Mouse (Mus musculus): ENCODE results near the gene Slc35f1. TPM values are rescaled to one million over a fixed set of nuclear protein-coding genes. Genes with fewer than 3 reads are reported as not detected.
A peak's percentile ranks its signal among the peaks of the same experiment; 100 is the strongest.

Gene Slc35f1
- total RNA-seq, 1 experiment from 2014 or later = 1.3 TPM

DNA sequence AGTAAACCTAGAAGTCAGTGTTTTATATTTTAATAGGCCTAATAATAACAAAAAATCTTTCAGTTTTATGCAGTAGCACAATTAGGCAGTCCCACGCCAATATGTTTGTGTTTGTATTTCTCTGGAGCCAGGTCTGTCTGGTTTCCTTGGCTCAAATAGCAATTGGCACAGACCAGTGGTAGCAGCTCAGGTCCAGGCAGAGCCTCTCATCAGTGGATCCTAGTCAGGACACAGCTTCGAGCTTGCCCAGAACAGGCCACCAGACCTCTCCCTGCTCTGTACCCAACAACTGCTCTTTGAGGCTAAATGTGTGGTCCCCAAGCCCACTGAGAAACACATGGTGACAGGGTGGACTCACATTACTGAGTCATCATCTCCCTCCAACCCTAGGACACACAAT lies 412.1 kb downstream of the Slc35f1 start:
- no peak for DNase-seq

DNA sequence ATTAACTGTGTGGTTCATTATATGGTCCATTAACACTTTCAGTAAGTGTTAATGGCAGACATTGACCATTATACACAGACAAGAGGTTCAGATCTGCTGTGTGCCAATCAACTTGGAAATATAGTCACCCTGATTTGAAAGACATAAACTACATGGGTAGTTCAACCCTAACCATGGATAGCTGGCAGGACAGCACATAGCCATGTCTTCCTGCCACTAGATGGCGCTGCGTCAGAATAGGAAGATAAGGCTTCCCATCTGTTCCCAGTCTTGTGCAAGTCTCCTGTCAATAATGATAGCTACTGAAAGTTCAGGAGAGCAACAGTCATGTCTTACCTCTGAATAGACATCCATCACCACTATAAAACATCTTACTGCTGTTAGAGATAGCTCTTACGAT lies 424.7 kb downstream of the Slc35f1 start:
- DNase-seq = peak; percentile 84

DNA sequence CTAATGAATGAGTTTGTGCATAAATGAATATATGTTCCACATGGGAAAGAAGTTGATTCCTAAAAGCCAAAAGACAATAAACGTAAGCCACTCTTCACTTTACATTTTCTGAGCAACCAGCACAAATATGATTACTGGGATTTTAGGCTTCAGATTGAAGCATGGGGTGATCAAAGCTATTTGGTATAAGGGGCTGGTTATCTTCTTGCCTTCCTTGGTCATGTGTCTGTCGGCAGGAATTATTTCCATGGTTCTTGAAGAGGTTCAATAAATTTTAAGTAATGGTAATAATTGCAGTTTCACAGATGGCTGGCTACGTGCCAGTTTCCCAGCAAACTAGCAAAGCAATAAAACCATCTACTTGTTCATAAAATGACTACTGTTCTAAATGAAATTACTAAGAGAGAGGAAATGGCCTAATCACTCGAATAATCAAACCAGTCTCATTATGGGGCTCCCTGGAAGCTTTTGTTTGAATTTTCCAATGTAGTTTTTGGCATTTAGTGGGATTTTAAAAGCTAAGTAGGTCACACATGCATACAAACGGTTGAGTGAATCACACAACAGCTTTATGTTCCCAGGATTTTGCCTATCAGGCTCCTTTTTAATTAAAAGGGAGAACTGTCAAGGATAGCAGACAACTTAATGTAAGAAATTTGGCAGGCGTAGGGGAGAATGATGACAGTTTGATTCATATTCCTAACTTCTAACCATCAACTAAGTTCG lies 425.5 kb downstream of the Slc35f1 start:
- no peak for DNase-seq

DNA sequence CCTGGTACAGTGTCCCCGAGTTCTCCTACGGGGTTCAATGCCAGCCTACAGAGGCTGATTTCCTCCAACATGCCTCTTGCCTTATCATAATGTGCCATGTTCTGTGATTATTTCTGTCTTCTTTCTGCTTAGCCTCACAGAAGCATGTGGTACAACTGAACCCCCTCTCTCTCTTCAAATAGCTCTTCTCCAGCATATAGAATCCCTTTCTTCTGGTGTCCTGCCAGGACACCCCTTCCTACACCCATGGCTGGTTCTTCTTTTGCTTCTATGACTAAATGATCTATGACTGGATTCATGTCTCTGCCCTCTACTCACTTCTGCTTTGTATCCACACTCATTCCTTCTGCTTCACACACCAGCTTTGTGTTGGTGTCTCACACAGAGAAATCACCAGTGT lies 430.3 kb downstream of the Slc35f1 start:
- DNase-seq = no peak

DNA sequence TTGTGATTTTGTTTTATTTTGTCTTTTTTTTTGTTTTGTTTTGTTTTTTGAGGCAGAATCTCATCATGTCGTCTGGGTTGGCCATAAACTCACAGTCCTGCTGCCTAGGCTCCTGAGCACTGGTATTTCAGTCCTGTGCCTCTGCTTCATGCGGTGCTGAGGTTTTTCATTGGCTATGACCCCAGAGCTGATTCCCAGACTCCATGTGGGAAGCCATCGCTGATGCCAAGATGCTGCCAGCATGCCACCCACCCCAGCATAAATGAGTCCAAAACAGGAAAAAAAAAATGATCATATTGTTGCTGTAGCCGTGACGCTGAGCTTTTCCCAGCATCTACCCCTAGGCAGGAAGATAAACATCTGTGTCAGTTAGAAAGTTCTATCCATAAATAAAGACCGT lies 434.0 kb downstream of the Slc35f1 start:
- DNase-seq = no peak

DNA sequence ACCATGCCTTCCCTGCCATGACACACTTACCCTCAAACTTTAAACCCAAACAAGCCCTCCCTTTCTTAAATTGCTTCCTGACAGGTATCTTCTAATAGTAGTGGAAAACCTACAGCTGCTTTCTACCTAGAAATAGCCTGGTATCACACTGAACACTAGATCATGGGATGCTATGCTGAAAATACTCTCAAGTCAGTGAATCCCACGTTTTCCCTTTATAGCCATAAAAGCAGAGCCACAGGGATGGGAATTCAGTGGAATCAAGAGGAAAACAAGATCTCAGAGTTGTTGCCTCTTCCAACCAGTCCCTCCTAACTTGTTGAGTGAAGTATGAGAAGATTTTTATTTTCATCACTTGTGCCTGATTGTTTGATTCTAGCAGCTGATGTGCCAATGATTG lies 442.4 kb downstream of the Slc35f1 start:
- no peak for DNase-seq

GRCm38 (mm10) chr10:53150321-53150720 lies 460.0 kb downstream of the Slc35f1 start:
- no peak for DNase-seq

- DNase-seq = no peak
Observed at GRCm38 (mm10) chr10:53150916-53151315, 460.6 kb downstream of the Slc35f1 start.

DNA sequence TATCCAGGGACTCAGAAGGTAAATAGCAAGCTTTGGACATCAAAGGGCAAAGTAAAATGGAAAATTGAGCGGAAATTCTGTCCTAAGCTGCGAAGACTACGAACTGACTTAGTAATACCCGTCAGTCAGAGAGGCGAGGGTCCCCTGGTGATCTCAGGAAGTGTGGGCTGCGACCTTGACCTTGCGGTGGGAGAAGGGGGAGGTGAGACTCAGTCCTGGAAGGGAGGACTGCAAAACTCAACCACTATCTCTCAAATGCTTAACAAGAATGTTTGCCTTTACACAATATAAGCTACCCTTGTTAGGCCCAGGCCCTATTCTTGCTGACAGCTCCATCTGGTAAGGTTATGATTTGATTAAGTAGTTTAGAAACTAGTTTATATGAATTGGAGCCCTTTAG lies 466.0 kb downstream of the Slc35f1 start:
- DNase-seq = no peak

- no peak for DNase-seq
Observed at GRCm38 (mm10) chr10:53157740-53158139, 467.4 kb downstream of the Slc35f1 start.
